Mouse (Mus musculus): ENCODE measurements around the gene Slc29a3.
"Not testable (repeated sequence)": the region's sequence is repeated elsewhere in the genome, so short reads cannot be mapped to it uniquely, and the experiment has no call there.

The Slc29a3 gene

DNA sequence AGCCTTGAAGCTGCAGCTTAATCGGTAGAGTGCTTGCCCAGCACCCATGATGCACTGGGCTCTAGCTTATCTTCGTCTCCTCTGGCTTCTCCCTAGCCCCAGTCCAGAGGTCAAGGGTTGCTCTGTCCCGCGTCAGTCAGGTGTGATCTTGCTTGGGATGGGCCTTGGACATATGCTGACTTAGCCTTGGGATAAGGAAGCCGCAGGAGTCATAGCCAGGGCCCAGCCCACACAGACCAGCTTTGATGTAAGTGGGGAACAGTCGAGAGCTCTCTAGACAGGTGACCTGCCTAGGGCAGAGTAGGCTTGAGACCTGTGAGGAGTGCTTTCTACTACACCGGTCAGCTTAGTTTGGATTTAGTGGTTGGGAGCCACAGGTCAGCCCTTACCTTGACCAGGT is 14.8 kb upstream of the Slc29a3 start:
- no peak for DNase-seq (ENCODE audit: low spot score in 2 of 2)

DNA sequence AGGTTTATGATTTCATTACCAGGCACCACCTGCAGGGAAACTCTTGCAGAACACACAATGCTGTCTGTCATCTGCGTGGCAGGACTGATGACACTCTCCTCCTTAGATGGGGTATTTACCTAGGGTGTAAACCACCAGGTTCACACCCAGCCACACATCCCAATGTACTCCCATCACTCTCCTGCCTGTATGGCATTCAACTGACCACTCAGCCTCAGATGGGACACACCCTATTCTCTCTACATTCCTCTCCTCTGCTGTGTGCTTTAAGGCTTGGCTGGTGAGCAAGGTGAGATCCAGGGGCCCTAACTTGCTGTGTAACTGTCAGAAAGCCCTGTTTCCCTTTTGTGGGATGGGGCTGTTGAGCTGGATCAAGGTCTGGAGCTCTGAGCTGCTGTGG is 9.5 kb upstream of the Slc29a3 start:
- no peak for DNase-seq (ENCODE audit: low spot score in 2 of 2)

DNA sequence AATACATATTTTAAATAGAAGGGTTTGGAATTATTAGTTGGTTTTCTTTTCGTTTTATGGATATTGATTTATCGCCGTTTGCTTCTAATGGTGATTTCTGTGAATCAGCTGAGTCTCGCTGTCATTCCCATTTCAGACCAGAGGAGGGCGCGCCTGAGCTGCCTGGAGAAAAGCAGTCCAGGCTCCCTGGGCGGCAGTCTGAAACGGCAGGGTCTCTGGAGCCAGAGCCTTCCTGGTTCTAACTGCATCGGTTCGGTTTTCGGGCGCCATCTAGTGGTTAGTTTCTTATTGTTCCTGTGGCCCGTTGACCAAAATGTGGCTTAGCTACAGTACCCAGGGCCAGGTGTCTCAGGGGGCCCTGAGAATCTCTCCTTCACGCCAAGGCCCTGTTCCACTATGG is 7.8 kb upstream of the Slc29a3 start:
- peak; percentile 87 to 94 for DNase-seq (ENCODE audit: low spot score in 2 of 2)

DNA sequence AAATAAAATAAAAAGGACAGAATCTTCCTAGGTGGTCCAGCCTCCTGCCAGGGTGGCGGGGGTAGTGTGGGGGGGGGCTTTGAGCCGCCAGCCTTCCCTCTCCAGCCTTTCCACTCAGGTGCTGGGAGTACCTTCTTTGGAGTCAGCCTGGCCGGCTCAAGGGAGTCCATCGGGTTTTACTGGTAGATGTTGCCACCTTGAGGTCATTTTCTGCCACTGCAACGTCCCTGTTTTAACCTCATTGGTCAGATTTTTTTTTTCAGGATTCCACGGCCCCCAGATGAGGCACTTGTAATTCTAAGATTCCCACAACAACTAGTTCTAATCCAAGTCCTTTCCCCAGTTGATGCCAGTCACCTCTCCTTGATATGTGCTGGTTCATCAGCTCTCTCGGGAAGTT is 4.4 kb upstream of the Slc29a3 start:
- peak; percentile 41 to 74 for DNase-seq (ENCODE audit: low spot score in 2 of 2)

DNA sequence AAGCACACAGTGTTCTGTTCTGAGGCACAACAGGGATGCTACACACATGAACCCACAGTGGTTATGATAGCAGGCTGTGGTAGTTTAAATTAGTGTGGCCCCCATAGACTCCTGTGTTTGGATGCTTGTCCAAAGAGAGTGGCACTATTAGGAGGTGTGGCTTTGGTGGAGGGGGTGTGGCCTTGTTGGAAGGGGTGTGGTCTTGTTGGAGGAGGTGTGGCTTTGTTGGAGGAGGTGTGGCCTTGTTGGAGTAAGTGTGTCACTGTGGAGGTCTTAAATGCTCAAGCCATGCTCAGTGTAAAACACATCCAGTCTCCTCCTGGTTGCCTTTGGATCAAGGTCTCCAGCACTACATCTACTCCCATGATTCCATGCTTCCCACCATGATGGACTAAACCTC is 3.6 kb upstream of the Slc29a3 start:
- DNase-seq (ENCODE audit: low spot score in 2 of 2), result no peak

DNA sequence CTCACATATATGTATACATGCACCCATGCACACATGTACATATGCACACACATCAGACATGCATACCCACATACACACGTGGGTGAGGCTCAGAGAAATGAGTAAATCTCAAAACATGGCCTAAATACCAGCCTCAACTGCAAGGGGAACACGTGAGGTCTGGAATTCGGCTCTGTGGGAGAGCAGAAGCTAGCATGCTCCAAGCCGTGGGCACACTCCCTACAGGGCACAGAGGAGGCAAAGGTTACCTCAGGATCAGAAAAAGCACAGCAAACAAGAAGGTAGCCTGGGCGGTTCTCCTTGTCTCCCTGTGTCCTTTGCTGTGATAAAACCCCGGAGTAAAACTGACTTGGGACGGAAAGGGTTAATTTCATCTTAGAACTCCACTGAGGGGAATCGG is 1.3 kb upstream of the Slc29a3 start:
- DNase-seq (ENCODE audit: low spot score in 2 of 2), result no peak

DNA sequence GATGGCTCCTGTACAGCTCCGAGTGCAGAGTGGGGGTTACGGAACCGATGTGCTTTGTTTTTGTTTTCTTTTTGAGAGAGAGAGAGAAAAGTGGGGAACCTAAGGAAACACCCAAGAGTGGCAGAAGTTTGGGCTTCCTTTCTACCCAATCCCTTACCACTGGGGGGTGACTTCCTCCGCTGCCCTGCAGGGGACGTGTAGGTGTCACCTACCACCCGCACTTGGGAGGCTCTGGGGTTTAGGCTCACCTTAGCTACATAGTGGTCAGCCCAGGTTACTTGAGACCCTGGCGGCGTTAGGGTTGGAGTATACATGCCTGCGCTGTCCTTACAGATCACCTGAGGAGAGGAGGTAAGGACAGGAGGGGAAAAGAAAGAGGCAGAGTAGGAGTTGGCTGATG is 667 bp upstream of the Slc29a3 start:
- DNase-seq (ENCODE audit: low spot score in 2 of 2), result no peak

DNA sequence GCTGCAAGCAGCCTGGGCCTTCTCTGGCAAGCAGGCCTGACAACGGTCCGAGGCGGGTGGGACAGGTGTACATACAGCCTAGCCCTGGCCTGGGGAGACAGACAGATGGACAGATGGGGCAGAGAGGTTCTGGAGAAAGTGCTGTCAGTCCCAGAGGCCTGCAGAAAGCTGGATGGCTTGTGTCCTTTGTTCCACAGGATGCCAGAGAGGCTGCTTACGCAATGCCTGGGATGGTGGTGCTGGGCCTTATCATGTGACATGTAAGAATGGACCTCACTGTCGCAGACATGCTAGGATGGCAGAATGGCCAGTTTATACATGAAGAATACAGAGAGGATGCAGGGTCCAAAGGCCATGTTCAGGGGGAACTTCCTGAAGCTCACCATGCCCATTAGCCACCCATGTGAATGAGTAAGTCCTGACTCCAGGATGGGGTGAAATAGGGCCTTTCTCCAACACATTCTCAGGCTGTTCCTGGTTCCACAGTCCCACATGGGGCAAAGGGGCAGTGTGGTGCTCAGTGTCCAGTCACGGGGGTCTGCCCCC is 4.9 kb downstream of the Slc29a3 start:
- DNase-seq (ENCODE audit: low spot score in 2 of 2), result no peak

DNA sequence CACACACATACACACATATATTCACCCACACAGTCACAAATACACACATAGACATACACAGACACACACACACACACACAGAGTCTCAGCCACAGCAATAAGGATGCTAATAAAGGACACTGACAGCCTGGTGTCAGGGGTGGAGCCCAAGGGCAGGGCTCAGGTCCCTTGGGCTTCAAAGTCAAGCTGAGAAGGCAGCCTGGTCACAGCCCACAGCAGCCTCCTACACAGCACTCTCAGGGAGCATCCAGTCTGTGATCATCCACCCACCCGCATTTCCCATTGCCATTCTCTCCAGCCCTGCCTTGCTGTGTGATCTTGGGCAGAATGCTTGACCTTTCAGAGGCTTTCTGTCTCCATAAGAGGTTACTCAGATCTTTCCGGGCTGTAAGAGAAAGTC is 6.1 kb downstream of the Slc29a3 start:
- DNase-seq (ENCODE audit: low spot score in 2 of 2), result no peak

DNA sequence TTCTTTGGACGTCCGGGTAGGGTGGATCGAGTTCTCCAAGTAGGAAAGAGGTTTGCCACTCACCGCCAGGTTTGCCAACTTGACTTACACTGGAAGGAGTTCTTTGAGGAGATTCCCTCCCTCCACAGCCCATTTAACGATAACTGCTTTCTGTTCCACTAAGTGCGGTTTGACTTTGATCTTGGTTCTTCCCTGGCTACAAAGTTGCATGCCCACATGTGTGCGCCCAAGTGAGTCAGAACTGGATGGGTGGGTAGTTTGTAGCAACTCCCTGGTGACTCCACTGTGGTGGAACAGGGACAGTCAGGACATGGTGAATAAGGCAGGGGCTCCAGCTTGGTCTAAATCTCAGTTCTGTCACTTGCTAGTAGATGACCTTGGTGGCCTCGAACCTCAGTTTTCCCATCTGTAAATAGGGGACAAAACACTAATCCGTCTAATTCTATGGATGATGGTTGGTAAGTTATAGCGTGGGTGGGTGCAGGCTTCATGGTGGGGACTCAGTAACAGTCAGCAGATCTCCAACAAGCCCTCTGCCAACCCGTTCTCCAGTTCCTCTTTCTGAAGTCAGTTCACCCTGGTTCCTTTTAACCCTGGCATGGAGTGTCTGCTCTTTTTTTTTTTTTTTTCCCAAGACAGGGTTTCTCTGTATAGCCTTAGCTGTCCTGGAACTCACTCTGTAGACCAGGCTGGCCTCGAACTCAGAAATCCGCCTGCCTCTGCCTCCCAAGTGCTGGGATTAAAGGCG is 7.9 kb downstream of the Slc29a3 start:
- no peak for DNase-seq (ENCODE audit: low spot score in 2 of 2)

DNA sequence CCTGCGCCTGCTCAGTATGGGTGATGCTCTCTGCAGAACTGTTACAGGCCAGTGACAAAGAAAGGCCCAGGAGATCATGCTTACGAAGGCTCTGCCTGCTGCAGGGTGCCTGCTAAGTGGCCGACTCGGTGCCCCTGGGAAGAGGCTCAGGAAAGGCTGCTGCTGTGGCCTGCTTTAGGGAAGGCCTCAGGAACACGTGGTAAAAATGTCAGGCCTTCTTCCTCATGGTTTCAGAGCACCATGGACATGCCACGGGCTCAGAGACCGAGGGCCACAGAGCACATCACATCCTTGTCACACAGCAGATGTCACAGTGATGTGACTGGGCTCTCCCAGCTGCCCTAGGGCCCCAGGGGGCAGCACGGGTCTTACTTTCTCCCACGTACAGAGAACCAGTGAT is 8.9 kb downstream of the Slc29a3 start:
- no peak for DNase-seq (ENCODE audit: low spot score in 2 of 2)

DNA sequence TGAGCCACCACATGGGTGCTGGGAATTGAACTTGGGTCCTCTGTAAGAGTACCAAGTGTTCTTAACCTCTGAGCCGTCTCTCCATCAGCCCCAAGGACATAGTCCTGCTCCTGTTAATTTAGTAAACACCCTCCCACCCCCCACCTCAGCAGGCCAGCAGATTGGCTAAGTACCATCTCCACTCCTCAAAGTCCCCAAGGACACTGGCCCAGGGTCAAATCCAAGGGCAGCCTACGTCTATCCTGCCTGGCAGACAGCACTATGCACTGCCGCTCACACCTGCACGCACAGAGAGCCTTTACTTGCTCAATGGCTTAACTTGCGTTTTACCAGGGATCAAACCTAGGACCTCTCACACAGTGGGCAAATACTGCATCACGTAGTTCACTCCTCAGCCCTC is 9.7 kb downstream of the Slc29a3 start:
- DNase-seq (ENCODE audit: low spot score in 2 of 2), result no peak

DNA sequence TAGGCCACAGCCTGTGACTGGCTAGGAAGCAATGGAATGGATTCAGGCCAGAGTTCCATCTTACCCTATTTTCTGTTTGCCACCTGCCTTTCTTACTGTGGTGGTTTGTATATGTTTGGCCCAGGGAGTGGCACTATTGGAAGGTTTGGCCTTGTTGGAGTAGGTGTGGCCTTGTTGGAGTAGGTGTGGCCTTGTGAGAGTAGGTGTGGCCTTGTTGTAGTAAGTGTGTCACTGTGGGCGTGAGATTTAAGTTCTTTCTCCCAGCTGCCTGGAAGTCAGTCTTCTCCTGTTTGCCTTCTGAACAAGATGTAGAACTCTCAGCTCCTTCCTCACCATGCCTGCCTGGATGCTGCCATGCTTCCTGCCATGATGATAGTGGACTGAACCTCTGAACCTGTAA is 10.3 kb downstream of the Slc29a3 start:
- not testable (repeated sequence) for DNase-seq (ENCODE audit: low spot score in 2 of 2)

DNA sequence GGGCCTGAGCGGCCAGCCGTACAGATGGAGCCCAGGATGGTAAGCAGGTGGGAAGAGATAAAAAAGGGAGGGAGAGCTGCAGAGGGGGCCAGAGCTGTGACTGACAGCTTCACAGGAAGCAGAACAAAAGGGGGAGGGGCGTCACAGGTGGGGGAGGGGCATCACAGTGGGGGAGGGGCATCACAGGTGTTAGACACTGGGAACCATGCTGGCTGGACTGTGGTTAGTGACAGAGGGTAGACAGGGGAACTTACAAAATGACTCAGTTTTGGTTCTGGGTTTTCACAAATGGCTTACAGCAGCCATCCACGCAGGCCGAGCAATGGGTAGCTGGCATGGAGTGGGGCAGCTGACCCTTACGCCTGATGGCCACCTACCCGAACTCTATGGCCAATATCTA is 11.2 kb downstream of the Slc29a3 start:
- DNase-seq (ENCODE audit: low spot score in 2 of 2), result no peak

DNA sequence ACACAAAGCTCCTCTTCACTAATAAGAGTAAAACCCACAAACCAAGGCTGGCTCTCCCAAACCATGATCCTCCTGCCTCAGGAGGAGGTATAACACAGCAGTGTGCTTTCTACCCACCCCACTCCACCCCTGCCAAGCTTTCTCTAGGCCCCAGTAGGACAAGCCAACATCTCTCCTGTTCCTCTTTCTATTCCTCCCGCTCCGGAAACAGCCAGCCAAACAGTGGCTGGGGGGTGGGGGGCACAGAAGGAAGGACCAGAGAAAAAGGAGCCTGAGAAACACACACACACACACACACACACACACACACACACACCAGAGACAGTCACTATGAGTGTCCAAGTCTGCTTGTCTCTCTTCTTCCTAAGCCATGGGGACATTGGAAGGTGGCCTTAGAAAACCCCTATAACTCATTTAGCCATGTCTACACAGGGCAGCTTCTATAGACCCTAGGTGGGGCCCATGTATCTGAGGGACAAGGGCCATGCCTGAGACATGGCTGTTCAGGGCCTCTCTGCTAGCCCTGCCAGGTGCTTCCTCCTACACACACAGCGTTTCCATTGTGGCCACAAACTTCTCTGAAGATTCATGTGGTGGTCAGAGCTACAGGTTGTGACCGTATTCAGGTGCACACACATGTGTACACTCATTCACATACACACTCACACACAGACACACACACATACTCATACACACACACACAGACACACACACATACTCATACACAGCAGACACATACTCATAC is 12.8 kb downstream of the Slc29a3 start:
- DNase-seq (ENCODE audit: low spot score in 2 of 2), result no peak

DNA sequence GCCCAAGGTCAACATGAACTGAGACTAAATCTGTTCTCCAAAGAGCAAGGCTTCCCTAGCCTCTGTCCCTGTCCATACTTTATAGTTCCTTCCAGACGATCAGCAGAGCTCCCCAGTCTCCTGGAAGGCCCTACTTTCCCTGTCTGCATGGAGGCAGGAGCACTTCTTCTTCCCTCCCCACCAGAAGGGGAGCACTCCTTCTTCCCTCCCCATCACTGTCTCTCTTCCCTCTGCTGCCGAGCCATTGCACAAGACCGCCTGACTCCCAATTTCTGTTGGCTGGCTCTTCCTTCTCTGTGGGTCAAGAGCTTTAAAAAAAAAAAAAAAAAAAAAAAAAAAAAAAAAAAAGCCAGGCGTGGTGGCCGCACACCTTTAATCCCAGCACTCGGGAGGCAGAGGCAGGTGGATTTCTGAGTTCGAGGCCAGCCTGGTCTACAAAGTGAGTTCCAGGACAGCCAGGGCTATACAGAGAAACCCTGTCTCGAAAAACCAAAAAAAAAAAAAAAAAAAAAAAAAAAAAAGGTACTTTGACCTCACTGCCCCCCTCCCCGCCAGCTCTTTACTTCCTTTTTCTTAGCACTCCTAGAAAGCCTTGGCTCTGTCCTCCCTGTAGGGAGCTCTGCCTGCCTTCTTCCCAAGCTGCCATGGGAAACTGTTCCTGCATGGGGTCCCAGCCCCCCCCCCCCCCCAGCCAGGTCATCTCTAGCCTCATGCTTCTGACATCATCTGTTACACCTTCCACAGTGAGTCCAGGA is 14.5 kb downstream of the Slc29a3 start:
- DNase-seq (ENCODE audit: low spot score in 2 of 2), result no peak

DNA sequence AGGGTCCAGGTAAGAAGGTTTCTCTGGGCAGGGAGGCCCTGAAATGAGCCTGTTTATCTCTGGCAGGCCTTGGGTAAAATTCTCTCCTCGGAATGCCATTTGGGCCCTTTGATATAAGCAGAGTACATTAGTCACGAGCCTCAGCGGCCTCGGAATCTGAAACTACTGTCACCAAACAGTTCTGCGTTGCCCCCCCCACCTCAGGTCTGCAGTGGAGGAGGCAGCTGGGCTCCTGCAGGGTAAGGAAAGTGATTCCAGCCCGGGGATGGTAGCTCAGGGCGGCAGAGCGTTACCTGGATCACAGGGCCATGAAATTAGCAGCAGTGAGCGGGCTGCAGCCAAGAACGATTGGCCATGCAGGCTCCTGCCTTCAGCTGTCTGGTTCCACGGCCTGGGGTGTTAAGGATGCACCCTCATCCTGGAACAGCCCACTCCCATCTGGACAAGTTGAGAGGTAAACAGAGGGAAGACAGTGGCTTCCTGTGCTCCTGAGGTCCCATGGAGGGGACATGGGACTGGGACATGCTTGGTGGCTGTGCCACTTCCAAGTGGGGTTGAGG is 15.3 kb downstream of the Slc29a3 start:
- no peak for DNase-seq (ENCODE audit: low spot score in 2 of 2)

DNA sequence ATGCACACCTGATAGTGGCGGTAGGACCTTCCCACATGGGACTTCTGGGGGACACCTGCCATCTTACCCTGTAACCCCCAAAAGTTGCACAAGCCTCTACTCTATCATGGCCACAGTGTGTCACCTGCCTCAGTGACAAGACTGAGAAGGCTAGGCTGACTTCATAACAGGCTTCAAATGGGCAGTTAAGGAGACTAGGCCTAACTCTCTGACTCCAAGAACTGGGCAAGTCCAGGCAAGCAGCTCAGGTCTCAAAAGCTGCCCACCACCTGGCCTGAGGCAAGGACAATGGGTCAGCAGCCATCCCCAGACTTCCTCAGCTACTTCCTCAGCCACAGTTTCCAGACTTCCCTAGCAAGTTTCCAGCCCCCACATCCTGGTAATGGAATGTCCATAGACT is 16.9 kb downstream of the Slc29a3 start:
- no peak for DNase-seq (ENCODE audit: low spot score in 2 of 2)

DNA sequence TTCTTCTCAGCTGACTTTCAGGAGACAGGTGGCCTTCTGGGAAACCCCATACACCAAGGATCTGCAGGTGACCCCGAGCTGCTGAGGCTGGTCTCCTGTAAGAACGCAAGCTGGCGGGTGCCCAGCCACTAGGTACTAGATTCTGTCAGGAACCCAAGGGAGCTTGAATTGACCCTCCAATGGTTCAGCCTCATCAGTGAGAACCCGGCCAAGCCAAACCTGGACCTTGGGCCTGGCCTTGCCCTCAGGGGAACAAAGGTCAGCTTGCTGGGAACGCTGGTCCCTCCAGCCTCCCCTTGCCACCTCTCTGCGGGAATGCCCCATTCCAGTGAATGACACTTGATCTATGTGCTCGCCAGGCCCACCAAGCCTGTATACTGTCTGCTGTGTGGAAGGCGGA is 19.1 kb downstream of the Slc29a3 start:
- no peak for DNase-seq (ENCODE audit: low spot score in 2 of 2)

DNA sequence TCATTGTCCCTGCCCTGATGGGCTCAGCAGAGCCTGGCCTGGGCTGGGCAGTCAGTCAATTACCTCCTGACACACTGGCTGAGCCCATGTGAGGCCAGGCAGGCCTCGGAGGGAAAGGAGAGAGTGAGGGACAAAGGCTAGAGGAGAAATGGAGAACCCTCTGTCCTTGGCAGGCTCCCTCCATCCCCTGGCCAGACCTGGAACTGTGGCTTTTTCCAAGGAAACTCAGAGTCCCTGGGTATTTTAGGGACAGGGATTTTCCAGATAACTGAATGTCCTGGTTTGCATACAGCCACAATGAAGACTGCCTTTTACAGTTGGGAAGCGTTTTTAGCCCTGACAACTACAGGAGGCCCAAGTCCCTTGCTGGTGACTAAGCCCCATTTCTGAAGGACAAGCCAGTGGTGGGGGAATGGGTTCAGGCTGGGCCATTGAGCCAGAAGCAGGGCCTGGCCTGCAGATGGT is 20.2 kb downstream of the Slc29a3 start:
- DNase-seq (ENCODE audit: low spot score in 2 of 2), result no peak

DNA sequence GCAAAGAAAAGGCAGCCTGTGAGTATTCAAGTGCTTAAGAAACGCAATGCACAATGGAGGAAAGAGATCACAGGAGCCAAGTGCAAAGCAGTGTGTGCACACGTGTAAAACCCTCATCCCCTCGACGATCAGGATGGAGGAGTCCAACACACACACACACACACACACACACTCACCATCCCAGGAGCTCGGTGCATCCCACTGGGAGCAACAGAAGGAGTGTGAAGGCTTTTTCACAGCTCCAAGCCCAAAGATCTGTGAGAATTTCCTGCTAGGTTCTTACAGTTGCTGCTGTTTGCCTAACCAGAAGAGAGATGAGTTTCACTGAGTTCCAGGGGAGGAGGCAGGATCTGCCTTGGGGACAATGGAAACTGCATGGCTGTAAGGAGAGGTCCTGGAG is 20.9 kb downstream of the Slc29a3 start:
- no peak for DNase-seq (ENCODE audit: low spot score in 2 of 2)

DNA sequence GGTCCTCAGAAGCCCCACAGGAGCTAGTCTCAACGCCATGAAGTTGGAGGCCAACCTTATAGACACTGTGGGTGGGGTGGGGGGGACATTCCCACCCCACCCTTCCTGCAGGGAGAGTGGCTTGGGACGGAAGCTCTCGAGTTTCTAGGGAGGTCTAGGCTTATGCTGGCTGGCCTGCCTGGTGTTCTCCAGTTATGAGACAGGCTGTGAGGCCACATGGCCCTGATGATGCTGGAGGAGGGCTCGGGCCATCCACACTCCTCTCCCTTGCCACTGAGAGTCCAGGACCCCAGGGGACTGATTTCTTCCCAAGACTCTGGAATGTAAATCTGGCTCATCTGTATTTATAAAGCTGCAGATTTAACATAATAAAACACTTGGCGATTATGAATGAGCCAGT is 25.3 kb downstream of the Slc29a3 start:
- no peak for DNase-seq (ENCODE audit: low spot score in 2 of 2)

All from cerebellum, postnatal 4 days (tissue).